Mouse (Mus musculus) erythroblast, embryonic 14.5 days (primary cell): Measurements from ENCODE around the gene Dbt.

Experiments used
- GATA1 ChIP-seq: IDR thresholded peaks from 2 replicates; pipeline ENCODE4 v1.6.1; 2012; ENCODE audit warnings: low read length, inconsistent platforms, mixed read lengths
- TAL1 ChIP-seq: IDR thresholded peaks from 3 replicates; pipeline ENCODE4 v1.6.1; 2012; ENCODE audit warnings: low read length, inconsistent platforms, mixed read lengths

GRCm38 (mm10) chr3:116493658-116494057, 19.2 kb upstream of the Dbt start:
- TF ChIP-seq GATA1 (no peak), TAL1 (no peak)
